Mouse (Mus musculus) kidney, embryonic 16.5 days (tissue): Measurements from ENCODE around the gene Cdh3. TPM values are rescaled to one million over a fixed set of nuclear protein-coding genes. Genes with fewer than 3 reads are reported as not detected.
"Not testable (repeated sequence)": the region's sequence is repeated elsewhere in the genome, so short reads cannot be mapped to it uniquely, and the experiment has no call there.

Experiments used
- ATAC-seq: fragments of 200-750 bp; cut with Nextera tagmentation; 2 replicates; pipeline ENCODE4 v1.8.0; 2017; ENCODE audit warnings: moderate TSS enrichment; ENCODE audit not compliant: low FRiP score, low TSS enrichment
- H3K27ac ChIP-seq: fragments of 300-500 bp; sonication (generic); 2 replicates; pipeline ENCODE4 v1.5.1; 2014; ENCODE audit warnings: low read length
- H3K27me3 ChIP-seq: fragments of 300-500 bp; sonication (generic); 2 replicates; pipeline ENCODE4 v1.6.1; 2014; ENCODE audit warnings: low read length, control low read depth, mixed read lengths; ENCODE audit not compliant: insufficient read depth
- H3K36me3 ChIP-seq: fragments of 300-500 bp; sonication (generic); 2 replicates; pipeline ENCODE4 v1.6.1; 2014; ENCODE audit warnings: low read length, control low read depth, mixed read lengths; ENCODE audit not compliant: insufficient read depth
- H3K4me1 ChIP-seq: fragments of 300-500 bp; sonication (generic); 2 replicates; pipeline ENCODE4 v1.6.1; 2014; ENCODE audit warnings: low read length, control low read depth, mixed read lengths; ENCODE audit not compliant: insufficient read depth
- H3K4me2 ChIP-seq: fragments of 300-500 bp; sonication (generic); replicated peaks from 2 replicates; pipeline ENCODE4 v1.6.1; 2014; ENCODE audit warnings: low read depth, low read length
- H3K4me3 ChIP-seq: fragments of 300-500 bp; sonication (generic); 2 replicates; pipeline ENCODE4 v1.5.1; 2014; ENCODE audit warnings: mild to moderate bottlenecking, low read length
- H3K9ac ChIP-seq: fragments of 300-500 bp; sonication (generic); replicated peaks from 2 replicates; pipeline ENCODE4 v1.6.1; 2014; ENCODE audit warnings: low read length
- H3K9me3 ChIP-seq: fragments of 300-500 bp; sonication (generic); 2 replicates; pipeline ENCODE4 v1.6.1; 2016; ENCODE audit warnings: low read length, control low read depth
- WGBS: fragments of 180-500 bp; shearing (Covaris S2); extraction: QIAGEN DNeasy Blood & Tissue Kit; methylation state at CpG from one replicate; pipeline ENCODE4 v1.1.7; 2014; 5-methylcytosine and 5-hydroxymethylcytosine counted together
- polyA plus RNA-seq: library from polyadenylated mRNA; unstranded; fragments of >200 nt; fragmentation: Nextera tagmentation; extraction: Ambion mirVana; gene quantifications from 2 replicates; pipeline ENCODE4 v1.2.1, GENCODE M21; 2015

Gene Cdh3
- polyA plus RNA-seq, 1 experiment from 2014 or later, result 31.0 TPM

GRCm38 (mm10) chr8:106576849-106577555, 66.3 kb downstream of the Cdh3 start:
- no peaks in the 10 kb centered on the region for H3K36me3 ChIP-seq
- H3K4me2 ChIP-seq, result no peak overlapping the region
- H3K4me3 ChIP-seq, result no peak overlapping the region
- H3K4me1 ChIP-seq, result peaks cover 14% of the 10 kb centered on the region
- WGBS, result 20% methylated on average over 6 of the region's 6 CpGs
- H3K9ac ChIP-seq, result no peak overlapping the region
- H3K9me3 ChIP-seq, result no peaks in the 10 kb centered on the region
- H3K27me3 ChIP-seq, result no peaks in the 10 kb centered on the region
- peak; percentile 68; the same call in 1 of the 2 replicates for ATAC-seq
- H3K27ac ChIP-seq, result no peak overlapping the region; the same call in 1 of the 2 replicates

- no peak overlapping the region for H3K27ac ChIP-seq
- 49% methylated on average over 2 of the region's 2 CpGs for WGBS
- no peaks in the 10 kb centered on the region for H3K27me3 ChIP-seq
- peaks cover 10% of the 10 kb centered on the region for H3K4me1 ChIP-seq
- ATAC-seq, result no peak
- 0 out of 2 replicates have a peak, but pooled peaks cover 3% of the 10 kb centered on the region for H3K9me3 ChIP-seq
- no peak overlapping the region for H3K9ac ChIP-seq
- no peaks in the 10 kb centered on the region for H3K36me3 ChIP-seq
- no peak overlapping the region for H3K4me2 ChIP-seq
- no peak overlapping the region for H3K4me3 ChIP-seq
Observed at GRCm38 (mm10) chr8:106579510-106579909, 68.8 kb downstream of the Cdh3 start.

GRCm38 (mm10) chr8:106581344-106582088, 70.8 kb downstream of the Cdh3 start:
- Histone ChIP-seq H3K4me2 (no peak overlapping the region), H3K4me1 (peaks cover 10% of the 10 kb centered on the region), H3K9ac (no peak overlapping the region), H3K36me3 (no peaks in the 10 kb centered on the region), H3K27ac (no peak overlapping the region), H3K9me3 (0 out of 2 replicates have a peak, but pooled peaks cover 3% of the 10 kb centered on the region), H3K4me3 (no peak overlapping the region), H3K27me3 (no peaks in the 10 kb centered on the region)
- 59% methylated on average over 6 of the region's 6 CpGs for WGBS
- no peak for ATAC-seq

- peaks cover 5% of the 10 kb centered on the region; the same call in 1 of the 2 replicates for H3K4me1 ChIP-seq
- H3K4me2 ChIP-seq, result no peak overlapping the region
- no peaks in the 10 kb centered on the region for H3K36me3 ChIP-seq
- 0 out of 2 replicates have a peak, but pooled peaks cover 3% of the 10 kb centered on the region for H3K9me3 ChIP-seq
- H3K27ac ChIP-seq, result peak overlapping the region; percentile 57
- no peaks in the 10 kb centered on the region for H3K27me3 ChIP-seq
- H3K9ac ChIP-seq, result no peak overlapping the region
- ATAC-seq, result peak; percentile 60; the same call in 1 of the 2 replicates
- 60% methylated on average over 11 of the region's 11 CpGs for WGBS
- no peak overlapping the region for H3K4me3 ChIP-seq
Observed at GRCm38 (mm10) chr8:106584942-106585670, 74.4 kb downstream of the Cdh3 start.

GRCm38 (mm10) chr8:106585671-106586037, 75.0 kb downstream of the Cdh3 start:
- Histone ChIP-seq H3K4me3 (no peak overlapping the region), H3K4me2 (no peak overlapping the region), H3K4me1 (peaks cover 5% of the 10 kb centered on the region; the same call in 1 of the 2 replicates), H3K27ac (no peak overlapping the region), H3K9me3 (0 out of 2 replicates have a peak, but pooled peaks cover 3% of the 10 kb centered on the region), H3K36me3 (no peaks in the 10 kb centered on the region), H3K27me3 (no peaks in the 10 kb centered on the region), H3K9ac (no peak overlapping the region)
- no peak for ATAC-seq
- 84% methylated on average over 3 of the region's 3 CpGs for WGBS

- no peak overlapping the region for H3K9ac ChIP-seq
- H3K4me2 ChIP-seq, result no peak overlapping the region
- H3K27me3 ChIP-seq, result no peaks in the 10 kb centered on the region
- H3K4me1 ChIP-seq, result peaks cover 5% of the 10 kb centered on the region; the same call in 1 of the 2 replicates
- no peaks in the 10 kb centered on the region for H3K36me3 ChIP-seq
- 90% methylated on average over 8 of the region's 8 CpGs for WGBS
- H3K27ac ChIP-seq, result no peak overlapping the region
- no peak for ATAC-seq
- H3K4me3 ChIP-seq, result no peak overlapping the region
- H3K9me3 ChIP-seq, result 0 out of 2 replicates have a peak, but pooled peaks cover 3% of the 10 kb centered on the region
Observed at GRCm38 (mm10) chr8:106586896-106587295, 76.2 kb downstream of the Cdh3 start.

GRCm38 (mm10) chr8:106588443-106589431, 78.0 kb downstream of the Cdh3 start:
- H3K9me3 ChIP-seq, result no peaks in the 10 kb centered on the region
- H3K4me1 ChIP-seq, result peaks cover 5% of the 10 kb centered on the region; the same call in 1 of the 2 replicates
- ATAC-seq, result peak; percentile 40; the same call in 1 of the 2 replicates
- H3K36me3 ChIP-seq, result no peaks in the 10 kb centered on the region
- no peak overlapping the region for H3K4me2 ChIP-seq
- H3K9ac ChIP-seq, result no peak overlapping the region
- peak overlapping the region; percentile 58; the same call in 1 of the 2 replicates for H3K27ac ChIP-seq
- whole genome bisulfite sequencing, result 33% methylated on average over 3 of the region's 3 CpGs
- no peaks in the 10 kb centered on the region for H3K27me3 ChIP-seq
- H3K4me3 ChIP-seq, result no peak overlapping the region

GRCm38 (mm10) chr8:106592458-106592857, 81.8 kb downstream of the Cdh3 start:
- H3K4me3 ChIP-seq, result no peak overlapping the region
- no peak overlapping the region for H3K27ac ChIP-seq
- H3K9me3 ChIP-seq, result no peaks in the 10 kb centered on the region
- no peak overlapping the region for H3K9ac ChIP-seq
- H3K27me3 ChIP-seq, result no peaks in the 10 kb centered on the region
- peaks cover 5% of the 10 kb centered on the region; the same call in 1 of the 2 replicates for H3K4me1 ChIP-seq
- H3K4me2 ChIP-seq, result no peak overlapping the region
- 59% methylated on average over 3 of the region's 3 CpGs for WGBS
- ATAC-seq, result no peak
- no peaks in the 10 kb centered on the region for H3K36me3 ChIP-seq

GRCm38 (mm10) chr8:106595623-106596022, 84.9 kb downstream of the Cdh3 start:
- H3K4me2 ChIP-seq, H3K27me3 ChIP-seq, H3K27ac ChIP-seq, ATAC-seq, H3K36me3 ChIP-seq, H3K9me3 ChIP-seq, H3K9ac ChIP-seq, H3K4me1 ChIP-seq, H3K4me3 ChIP-seq: not testable (repeated sequence)
- WGBS, result 89% methylated on average over 3 of the region's 3 CpGs
